Mouse (Mus musculus) myocyte (in vitro differentiated cells): Measurements from ENCODE around the gene Iqgap2.

ENCODE experiments used
- E2F4 ChIP-seq: IDR thresholded peaks from one replicate; pipeline ENCODE4 v1.6.1; 2011; ENCODE audit warnings: mild to moderate bottlenecking, control low read depth, moderate library complexity; ENCODE audit not compliant: insufficient read depth
- MAX ChIP-seq: IDR thresholded peaks from one replicate; pipeline ENCODE4 v1.6.1; 2011; ENCODE audit warnings: low read depth, mild to moderate bottlenecking, control low read depth
- POLR2A ChIP-seq: IDR thresholded peaks from one replicate; pipeline ENCODE4 v1.6.1; 2011; ENCODE audit warnings: low read depth, mild to moderate bottlenecking, control low read depth, moderate library complexity; ENCODE audit not compliant: insufficient read length
- POLR2AphosphoS2 ChIP-seq: IDR thresholded peaks from one replicate; pipeline ENCODE4 v1.6.1; 2011; ENCODE audit warnings: low read depth, control low read depth; ENCODE audit not compliant: insufficient read length
- REST ChIP-seq: IDR thresholded peaks from one replicate; pipeline ENCODE4 v1.6.1; 2011; ENCODE audit warnings: mild to moderate bottlenecking, control low read depth, moderate library complexity; ENCODE audit not compliant: insufficient read depth, insufficient read length
- SRF ChIP-seq: IDR thresholded peaks from one replicate; pipeline ENCODE4 v1.6.1; 2011; ENCODE audit warnings: low read depth; ENCODE audit not compliant: control insufficient read depth, insufficient read length
- TCF3 ChIP-seq: IDR thresholded peaks from one replicate; pipeline ENCODE4 v1.6.1; 2011; ENCODE audit warnings: low read depth, control low read depth; ENCODE audit not compliant: insufficient read length
- USF1 ChIP-seq: IDR thresholded peaks from one replicate; pipeline ENCODE4 v1.6.1; 2011; ENCODE audit warnings: low read depth, mild to moderate bottlenecking, control low read depth, moderate library complexity

- no peak for TF ChIP-seq E2F4
- no peak for TF ChIP-seq POLR2AphosphoS2
- no peak for TF ChIP-seq POLR2A
- no peak for TF ChIP-seq MAX
- no peak for TF ChIP-seq REST
- TF ChIP-seq USF1: no peak
- no peak for TF ChIP-seq TCF3
- no peak for TF ChIP-seq SRF
Observed at GRCm38 (mm10) chr13:95782969-95783332, 108.8 kb downstream of the Iqgap2 start.
